Mouse (Mus musculus) macrophage (primary cell): ENCODE data around the gene Rps25. TPM values are rescaled to one million over a fixed set of nuclear protein-coding genes. Genes with fewer than 3 reads are reported as not detected.
"Not testable (repeated sequence)": the region's sequence is repeated elsewhere in the genome, so short reads cannot be mapped to it uniquely, and the experiment has no call there.

Source experiments
- H3K27ac ChIP-seq: fragments of 350-480 bp; formaldehyde crosslinking; 2 replicates; pipeline ENCODE4 v1.9.0; 2021
- H3K36me3 ChIP-seq: fragments of 350-480 bp; formaldehyde crosslinking; 2 replicates; pipeline ENCODE4 v1.9.0; 2021; ENCODE audit errors: inconsistent target
- H3K4me3 ChIP-seq: fragments of 350-480 bp; formaldehyde crosslinking; 2 replicates; pipeline ENCODE4 v1.9.0; 2021; ENCODE audit errors: inconsistent target
- H3K79me2 ChIP-seq: fragments of 350-480 bp; formaldehyde crosslinking; 2 replicates; pipeline ENCODE4 v1.9.0; 2021; ENCODE audit errors: inconsistent target
- WGBS: methylation state at CpG from one replicate; pipeline ENCODE4 v1.1.7; 2026; ENCODE audit warnings: inconsistent platforms; ENCODE audit not compliant: missing documents; 5-methylcytosine and 5-hydroxymethylcytosine counted together
- polyA plus RNA-seq: library from polyadenylated mRNA; stranded (reverse); fragments of 250-400 nt; gene quantifications from 3 replicates; pipeline ENCODE4 v1.2.4, GENCODE M21; 2018; ENCODE audit warnings: inconsistent platforms

The Rps25 gene
- polyA plus RNA-seq, 1 experiment from 2014 or later: 1,052 TPM

DNA sequence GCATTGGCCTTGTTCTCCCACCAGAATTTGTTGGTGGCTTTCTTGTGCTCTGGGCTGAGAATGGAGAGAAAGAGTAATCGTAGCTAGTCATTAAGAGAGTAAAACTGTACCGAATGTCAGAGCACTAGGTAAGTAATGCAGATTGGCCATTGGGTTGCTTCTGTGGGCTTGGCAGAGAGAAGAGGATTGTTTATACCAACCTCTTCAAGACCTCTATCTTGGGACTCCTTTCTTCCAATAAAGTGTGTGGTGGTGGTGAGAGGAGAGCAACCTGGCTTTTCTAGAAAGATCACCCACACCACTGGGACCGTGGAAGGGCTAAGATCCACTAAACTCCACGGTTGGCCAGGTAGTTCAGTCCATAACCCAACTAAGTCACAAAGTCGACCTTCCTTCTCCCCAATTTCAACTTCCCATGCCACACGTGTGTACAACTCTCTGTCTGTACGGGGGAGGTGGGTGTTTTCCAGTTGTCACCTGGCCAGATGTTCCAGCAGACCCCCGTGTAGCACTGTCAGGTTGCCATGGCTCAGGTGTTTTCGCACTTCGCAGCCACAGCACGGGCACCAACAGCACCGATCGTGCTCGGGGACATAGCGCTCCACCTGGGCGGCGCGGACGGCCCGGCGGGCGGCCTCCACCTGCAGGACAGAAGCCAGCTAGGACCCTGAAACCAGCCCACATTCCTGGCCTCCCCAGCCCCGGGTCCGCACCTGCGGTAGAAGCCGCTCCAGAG lies 10.4 kb downstream of the Rps25 start:
- Histone ChIP-seq H3K27ac (no peak overlapping the region), H3K4me3 (peak overlapping the region; percentile 65), H3K36me3 (peaks cover 20% of the 10 kb centered on the region; the same call in 1 of the 2 replicates), H3K79me2 (peaks cover 17% of the 10 kb centered on the region; the same call in 1 of the 2 replicates)
- WGBS: 6% methylated on average over 26 of the region's 26 CpGs

DNA sequence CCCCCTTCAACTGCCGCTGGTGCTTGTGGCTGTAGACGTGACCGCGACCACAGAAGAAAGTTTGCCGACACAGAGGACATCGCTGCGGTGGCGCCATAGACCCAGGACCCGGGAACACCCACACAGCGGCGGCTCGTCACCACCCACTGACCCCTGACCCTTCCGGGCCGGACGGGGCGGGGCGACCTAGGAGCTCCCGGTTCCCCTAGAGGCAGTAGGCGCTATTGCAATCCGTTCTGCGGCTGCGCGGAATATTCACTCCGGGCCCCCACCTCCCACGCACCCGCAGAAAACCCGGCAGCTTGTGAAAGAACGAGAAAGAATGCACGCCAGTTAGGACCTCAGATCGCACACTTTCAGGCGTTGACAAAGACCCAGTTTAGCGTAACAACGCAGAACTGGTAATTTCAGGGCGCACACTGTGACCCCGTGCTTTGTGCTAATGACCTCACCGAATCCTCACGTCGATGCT lies 11.0 kb downstream of the Rps25 start:
- H3K79me2 ChIP-seq: peaks cover 17% of the 10 kb centered on the region; the same call in 1 of the 2 replicates
- WGBS: 1% methylated on average over 38 of the region's 38 CpGs
- H3K27ac ChIP-seq: peak overlapping the region; percentile 56
- peak overlapping the region; percentile 65 for H3K4me3 ChIP-seq
- peaks cover 14% of the 10 kb centered on the region; the same call in 1 of the 2 replicates for H3K36me3 ChIP-seq

DNA sequence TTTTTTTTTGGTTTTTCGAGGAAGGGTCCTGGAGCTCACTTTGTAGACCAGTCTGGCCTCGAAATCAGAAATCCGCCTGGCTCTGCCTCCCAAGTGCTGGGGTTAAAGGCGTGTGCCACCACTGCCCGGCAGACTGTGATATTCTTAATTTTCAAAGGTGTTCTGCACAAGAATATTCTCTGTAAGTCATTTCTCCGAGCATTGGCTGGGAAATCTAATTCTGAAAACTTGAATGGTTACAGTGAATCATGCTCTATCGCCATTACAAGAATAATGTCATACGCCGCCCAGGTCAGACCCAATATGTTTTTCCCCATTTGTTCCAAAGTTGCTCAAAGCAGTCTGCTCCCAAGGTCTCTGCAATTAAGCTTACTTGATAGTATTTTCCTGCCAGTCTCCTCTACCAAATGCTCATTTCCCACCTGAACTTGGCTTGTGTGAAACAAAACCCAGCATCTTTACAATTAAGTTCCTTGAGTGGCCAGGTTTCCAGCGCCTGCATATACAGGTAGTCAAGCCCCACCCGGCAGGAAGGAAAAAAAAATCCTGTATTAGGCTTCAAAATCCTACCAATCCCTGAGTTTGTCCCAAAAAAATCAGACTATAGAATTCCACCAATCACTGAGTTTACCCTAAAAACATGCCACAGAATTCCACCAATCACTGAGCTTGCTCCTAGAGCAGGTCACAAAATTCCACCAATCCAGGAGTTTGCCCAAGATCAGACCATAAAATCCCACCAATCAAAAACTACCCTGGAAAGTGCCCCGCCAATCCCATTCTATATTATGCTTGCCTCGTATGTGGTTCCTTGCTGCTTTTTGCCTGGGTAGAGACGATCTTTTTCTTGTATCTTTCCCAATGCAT lies 11.8 kb downstream of the Rps25 start, which contains the start of gene Ccdc84:
Gene Ccdc84 (minus strand): TSS at position 51 of the 867 bp plus-strand sequence.
- peaks cover 6% of the 10 kb centered on the region; the same call in 1 of the 2 replicates for H3K36me3 ChIP-seq
- peaks cover 17% of the 10 kb centered on the region; the same call in 1 of the 2 replicates for H3K79me2 ChIP-seq
- H3K4me3 ChIP-seq: peak within 1 kb of the TSS; percentile 65
- peak within 1 kb of the TSS; percentile 56 for H3K27ac ChIP-seq
- 75% methylated on average over 13 of the region's 14 CpGs for whole genome bisulfite sequencing

DNA sequence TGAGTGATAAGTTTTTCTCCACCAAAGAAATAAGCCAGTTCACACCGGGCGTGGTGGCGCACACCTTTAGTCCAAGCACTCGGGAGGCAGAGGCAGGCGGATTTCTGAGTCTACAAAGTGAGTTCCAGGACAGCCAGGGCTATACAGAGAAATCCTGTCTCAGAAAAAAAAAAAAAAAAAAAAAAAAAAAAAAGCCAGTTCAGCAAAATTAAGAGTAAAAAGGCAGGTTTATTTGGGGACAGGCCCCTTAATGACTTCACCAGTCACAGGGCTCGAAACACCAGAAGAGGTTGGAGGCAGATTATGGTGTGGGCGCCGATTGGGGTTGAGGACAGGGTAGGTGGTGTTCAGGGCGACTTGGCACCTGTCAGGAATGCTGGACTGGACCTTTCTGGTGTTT lies 12.8 kb downstream of the Rps25 start:
- 88% methylated on average over 8 of the region's 9 CpGs for whole genome bisulfite sequencing

DNA sequence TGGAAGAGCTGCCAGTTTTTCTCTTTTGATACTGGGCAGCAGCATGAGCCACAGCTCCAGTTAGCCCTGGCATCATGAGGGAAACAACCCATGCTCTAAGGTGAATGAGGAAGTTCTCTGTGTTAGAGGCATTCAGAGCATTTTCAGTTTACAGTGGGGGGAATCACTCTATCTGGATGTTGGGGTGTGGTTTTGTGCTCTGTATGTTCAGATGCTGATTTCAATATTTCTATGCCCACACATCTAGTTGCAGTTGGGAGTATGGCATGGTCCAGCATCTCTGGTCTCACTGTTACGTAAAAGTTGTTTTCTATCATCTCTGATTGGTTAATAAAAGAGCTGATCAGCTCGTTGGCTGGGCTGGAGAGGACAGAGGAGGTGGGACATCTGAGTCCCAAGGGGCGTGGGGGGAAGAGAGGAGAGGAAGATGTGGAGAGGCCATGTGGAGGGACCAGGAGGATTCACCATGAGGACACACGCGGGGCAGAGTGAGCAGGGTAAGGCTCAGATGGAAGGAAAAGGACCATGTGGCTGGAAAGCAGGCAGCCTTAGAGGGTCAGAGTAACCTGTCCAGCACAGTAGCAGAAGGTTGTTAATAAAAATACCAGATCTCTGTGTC lies 13.4 kb downstream of the Rps25 start:
- H3K79me2 ChIP-seq: peaks cover 17% of the 10 kb centered on the region; the same call in 1 of the 2 replicates
- H3K4me3 ChIP-seq: no peak overlapping the region
- H3K27ac ChIP-seq: no peak overlapping the region
- WGBS: 49% methylated on average over 5 of the region's 5 CpGs
- H3K36me3 ChIP-seq: no peaks in the 10 kb centered on the region

More for the DNA sequence above, 12.8 kb downstream of the Rps25 start:
- not testable (repeated sequence) for H3K27ac ChIP-seq, H3K36me3 ChIP-seq, H3K4me3 ChIP-seq
- peaks cover 17% of the 10 kb centered on the region; the same call in 1 of the 2 replicates for H3K79me2 ChIP-seq

DNA sequence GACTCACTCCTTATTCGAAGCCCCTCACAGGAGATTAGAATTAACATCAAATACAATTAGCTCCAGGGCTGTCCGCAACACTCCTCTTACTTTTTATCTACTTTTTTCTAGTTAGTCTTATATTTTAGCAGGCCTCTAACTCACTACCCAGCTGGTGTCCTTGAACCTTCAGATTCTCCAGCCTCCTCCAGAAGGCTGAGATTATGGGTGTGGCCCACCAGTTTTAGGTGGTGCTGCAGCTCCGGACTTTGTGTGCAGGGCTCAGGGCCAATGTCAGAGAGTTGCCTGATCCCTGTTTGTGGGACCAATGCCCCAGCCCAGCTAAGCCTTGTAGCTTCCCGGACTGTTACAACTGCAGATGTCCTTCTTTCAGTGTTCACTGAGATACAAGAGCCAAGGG lies 16.6 kb downstream of the Rps25 start:
- Histone ChIP-seq H3K36me3 (no peaks in the 10 kb centered on the region), H3K4me3 (no peak overlapping the region), H3K27ac (no peak overlapping the region), H3K79me2 (no peaks in the 10 kb centered on the region)
- WGBS: 78% methylated on average over 4 of the region's 4 CpGs

DNA sequence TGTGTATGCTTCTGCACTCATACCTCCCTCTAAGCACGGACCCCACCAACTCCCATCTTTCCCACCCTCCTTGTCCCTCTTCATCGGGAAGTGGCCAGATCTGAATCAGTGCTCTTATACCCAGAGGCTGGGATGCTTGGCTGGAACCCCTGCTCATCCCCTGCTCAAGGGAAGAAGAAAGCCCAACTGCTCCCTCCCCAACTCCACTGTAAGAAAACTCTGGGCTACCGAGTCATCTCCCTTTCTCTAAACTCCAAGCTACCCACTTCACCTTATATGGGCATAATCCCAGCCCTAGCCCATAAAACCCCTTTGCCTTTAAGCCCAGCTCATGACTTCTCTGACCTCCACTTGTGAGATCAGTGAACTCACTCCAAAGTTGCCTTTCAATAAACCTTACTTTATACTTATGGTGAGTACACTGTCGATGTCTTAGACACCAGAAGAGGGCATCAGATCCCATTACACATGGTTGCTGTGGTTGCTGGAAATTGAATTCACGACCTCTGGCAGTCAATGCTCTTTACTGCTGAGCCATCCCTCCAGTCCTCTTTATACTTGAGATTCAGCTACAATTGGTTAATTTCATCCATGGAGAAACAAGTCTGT lies 25.7 kb downstream of the Rps25 start:
- Histone ChIP-seq H3K79me2 (no peaks in the 10 kb centered on the region), H3K27ac (no peak overlapping the region), H3K4me3 (no peak overlapping the region), H3K36me3 (no peaks in the 10 kb centered on the region)
- WGBS: 32% methylated on average over 4 of the region's 5 CpGs

DNA sequence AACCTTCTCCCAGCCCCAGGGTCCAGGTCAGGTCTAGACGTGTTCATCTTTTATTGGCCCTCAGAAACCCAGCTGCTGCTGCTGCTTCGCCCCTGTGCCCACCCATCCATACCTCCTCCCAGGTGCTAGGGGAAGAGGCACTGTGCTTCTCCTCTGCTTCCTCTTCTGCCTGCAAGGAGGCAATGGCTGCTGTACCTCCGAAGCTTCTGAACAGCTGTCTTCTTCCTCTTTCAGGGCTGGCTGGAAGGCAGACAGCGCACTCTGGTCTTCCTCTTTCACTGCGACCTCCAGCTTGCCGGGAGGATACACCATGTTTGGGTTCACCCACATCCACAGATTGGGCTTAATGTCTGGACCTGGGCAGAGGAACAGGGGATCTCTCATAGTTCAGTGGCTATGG lies 28.8 kb downstream of the Rps25 start:
- Histone ChIP-seq H3K79me2 (no peaks in the 10 kb centered on the region), H3K36me3 (no peaks in the 10 kb centered on the region), H3K4me3 (no peak overlapping the region), H3K27ac (no peak overlapping the region)
- 3% methylated on average over 6 of the region's 6 CpGs for WGBS

DNA sequence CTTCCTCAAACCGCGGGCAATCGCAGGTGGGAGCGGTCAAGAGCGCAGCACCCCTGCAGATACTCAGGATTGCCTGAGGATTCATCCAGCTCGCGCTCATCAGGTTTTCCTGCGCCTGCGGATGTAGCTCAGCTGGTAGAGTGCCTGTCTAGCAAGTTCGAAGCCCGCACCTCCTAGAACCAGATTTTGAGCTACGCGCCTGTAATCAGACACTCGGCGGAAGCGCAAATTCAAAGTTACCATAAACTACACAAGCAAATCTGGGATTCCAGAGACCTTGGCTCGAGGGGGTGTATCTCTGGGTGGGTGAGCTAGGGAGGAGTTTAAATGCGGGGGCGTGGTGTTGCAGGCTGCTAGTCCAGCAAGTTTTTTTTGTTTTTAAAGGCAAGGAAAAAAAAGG lies 34.0 kb downstream of the Rps25 start, which contains the start of gene Foxr1:
Gene Foxr1 (minus strand): TSS at position 176 of the 400 bp plus-strand sequence.
- WGBS: 93% methylated on average over 19 of the region's 19 CpGs
- Histone ChIP-seq H3K4me3 (no peak within 1 kb of the TSS), H3K27ac (no peak within 1 kb of the TSS), H3K79me2 (no peaks in the 10 kb centered on the region), H3K36me3 (no peaks in the 10 kb centered on the region)

DNA sequence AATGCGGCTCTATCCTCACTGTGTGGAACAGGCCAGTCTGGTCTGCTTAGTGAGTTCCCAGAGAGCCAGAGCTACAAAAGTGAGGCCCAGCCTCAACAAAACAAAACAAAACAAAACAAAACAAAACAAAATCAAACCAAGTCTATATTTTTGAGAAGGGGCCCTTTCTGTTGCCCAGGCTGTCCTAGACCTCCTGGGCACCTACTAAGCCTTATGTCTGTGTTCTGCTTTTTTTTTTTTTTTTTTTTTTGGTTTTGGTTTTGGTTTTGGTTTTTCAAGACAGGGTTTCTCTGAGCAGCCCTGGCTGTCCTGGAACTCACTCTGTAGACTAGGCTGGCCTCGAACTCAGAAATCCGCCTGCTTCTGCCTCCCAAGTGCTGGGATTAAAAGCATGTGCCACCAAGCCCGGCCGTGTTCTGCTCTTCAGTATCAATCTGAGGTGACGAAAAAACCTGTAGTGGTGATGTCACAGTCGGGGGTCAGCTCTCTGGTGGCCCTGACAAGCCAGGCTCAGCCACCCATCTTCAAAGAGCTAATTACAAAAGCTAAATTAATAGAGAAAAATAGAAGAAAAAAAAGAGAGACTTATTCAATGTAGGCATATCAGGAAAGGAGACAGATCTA lies 37.6 kb downstream of the Rps25 start:
- H3K27ac ChIP-seq, H3K79me2 ChIP-seq, H3K36me3 ChIP-seq, H3K4me3 ChIP-seq: not testable (repeated sequence)
- 83% methylated on average over 7 of the region's 7 CpGs for WGBS

DNA sequence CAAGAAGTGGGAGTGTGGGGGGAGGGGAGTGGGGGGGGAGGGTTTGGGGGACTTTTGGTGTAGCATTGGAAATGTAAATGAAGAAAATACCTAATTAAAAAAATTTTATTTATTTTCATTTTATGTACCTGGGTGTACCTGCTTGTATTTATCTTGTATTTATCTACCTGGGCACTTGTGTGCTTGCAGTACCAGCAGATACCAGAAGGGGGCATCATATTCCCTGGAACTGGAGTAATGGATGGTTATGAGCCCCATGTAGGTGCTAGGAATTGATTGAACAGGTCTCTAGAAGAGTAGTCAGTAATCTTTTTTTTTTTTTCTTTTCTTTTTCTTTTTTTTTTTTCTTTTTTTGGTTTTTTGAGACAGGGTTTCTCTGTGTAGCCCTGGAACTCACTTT lies 43.4 kb downstream of the Rps25 start:
- H3K36me3 ChIP-seq: no peaks in the 10 kb centered on the region

DNA sequence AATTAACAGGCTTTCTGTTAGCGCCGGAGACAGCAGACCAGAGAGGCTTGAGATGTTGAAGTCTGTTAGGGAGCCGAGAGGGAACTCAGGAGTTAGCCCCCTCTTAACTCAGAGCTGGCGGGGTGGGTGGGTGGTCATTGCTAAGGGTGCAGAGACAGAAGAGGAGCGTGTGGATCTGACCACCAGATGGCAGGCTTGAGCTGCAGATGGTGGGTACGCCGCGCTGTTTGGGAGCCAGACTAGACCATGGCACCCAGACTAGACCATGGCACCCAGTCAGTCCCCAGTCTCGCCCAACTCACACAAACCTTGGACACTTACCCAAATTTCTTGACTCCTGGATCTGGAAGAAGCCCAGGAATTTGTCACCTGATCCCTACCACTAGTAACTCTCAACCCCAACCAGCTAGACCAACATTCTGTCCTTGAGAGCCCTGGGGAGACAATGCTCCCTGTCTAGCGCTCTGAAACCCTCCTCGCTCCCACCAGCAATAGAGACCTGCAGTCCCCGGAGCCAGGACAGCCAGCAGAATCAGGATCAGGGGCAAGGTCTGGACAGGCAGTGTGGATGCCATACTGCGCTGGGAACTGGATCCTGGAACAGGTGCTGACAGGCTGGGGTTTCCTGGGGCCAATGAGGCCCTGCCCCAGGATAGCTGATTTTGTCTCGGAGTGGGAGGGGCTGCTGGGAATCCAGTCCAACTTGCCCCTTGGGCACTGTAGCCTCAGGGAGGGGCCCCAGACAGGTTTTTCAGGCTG lies 47.4 kb downstream of the Rps25 start:
- Histone ChIP-seq H3K4me3 (no peak overlapping the region), H3K27ac (no peak overlapping the region), H3K36me3 (no peaks in the 10 kb centered on the region), H3K79me2 (no peaks in the 10 kb centered on the region)
- WGBS: 27% methylated on average over 14 of the region's 14 CpGs

More for the DNA sequence above, 43.4 kb downstream of the Rps25 start:
- Histone ChIP-seq H3K4me3 (no peak overlapping the region), H3K79me2 (no peaks in the 10 kb centered on the region), H3K27ac (no peak overlapping the region)

DNA sequence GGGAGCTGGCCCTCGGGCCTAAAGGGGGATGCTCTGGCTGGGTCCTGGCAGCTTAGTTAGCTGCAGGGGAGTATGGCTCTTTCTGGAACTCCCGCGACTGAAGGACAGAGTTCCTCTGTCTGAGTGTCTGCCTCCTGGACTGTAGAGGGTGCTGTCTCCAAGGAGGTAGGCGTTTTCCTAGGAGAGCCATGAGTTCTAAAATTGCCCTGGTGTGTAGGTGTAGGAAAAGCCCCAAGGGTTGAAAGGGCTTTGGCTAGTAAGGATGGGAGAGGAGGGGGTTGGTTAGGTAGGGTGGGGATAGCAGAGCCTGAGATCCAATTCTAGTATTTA lies 47.9 kb downstream of the Rps25 start, which contains the start of gene Upk2:
Gene Upk2 (minus strand): TSS at position 86 of the 330 bp plus-strand sequence.
- no peak within 1 kb of the TSS for H3K27ac ChIP-seq
- no peaks in the 10 kb centered on the region for H3K36me3 ChIP-seq
- 78% methylated on average over 4 of the region's 4 CpGs for WGBS
- H3K4me3 ChIP-seq: no peak within 1 kb of the TSS
- no peaks in the 10 kb centered on the region for H3K79me2 ChIP-seq
